Mouse (Mus musculus): ENCODE results near the gene Efcc1.

DNA sequence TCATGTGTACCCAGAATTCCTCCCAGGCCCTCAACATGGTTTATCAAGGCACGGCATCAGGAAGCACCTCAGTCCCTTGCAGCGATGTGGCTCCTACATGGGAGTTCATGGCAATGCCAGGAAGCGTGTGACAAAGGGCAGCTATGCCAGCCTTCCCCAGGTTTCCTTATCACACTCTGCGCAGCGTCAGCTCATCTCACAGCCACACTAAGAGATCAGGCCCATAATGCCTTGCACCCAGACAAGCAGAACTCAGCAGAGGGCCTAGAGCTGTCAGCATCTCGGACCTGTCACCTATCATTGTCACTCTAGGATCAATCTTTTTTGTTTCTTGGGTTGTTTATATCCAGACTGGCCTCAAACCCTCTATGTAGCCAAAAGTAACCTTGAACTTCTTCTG, 68.9 kb downstream of the Efcc1 start:
- TF ChIP-seq GATA1 (IDR thresholded peaks at IDR 0.05; ENCODE audit: low read length) (peak; percentile 48; the same call in 1 of the 2 replicates), TAL1 (IDR thresholded peaks at IDR 0.05; ENCODE audit: low read length) (no peak)

Measured in erythroblast, embryonic 14.5 days (primary cell).